Mouse (Mus musculus): ENCODE measurements around the gene Tcf15.

Tcf15 gene

DNA sequence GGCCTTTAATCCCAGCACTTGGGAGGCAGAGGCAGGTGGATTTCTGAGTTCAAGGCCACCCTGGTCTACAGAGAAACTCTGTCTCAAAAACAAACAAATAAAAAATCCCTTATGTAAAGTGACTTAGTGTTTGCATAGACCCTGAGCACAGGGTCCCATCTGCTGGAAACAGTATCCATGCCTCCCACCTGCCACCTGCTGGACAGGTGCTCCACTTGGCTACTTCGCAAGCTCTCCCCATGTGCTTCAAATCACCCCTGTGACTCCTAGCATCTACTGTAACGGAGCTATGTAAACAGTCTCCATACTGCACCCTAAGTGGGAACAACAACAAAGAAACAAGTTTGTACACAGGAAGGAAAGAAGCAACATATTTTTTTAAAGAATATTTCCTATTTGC, 14.8 kb upstream of the Tcf15 start:
- no peak for DNase-seq

DNA sequence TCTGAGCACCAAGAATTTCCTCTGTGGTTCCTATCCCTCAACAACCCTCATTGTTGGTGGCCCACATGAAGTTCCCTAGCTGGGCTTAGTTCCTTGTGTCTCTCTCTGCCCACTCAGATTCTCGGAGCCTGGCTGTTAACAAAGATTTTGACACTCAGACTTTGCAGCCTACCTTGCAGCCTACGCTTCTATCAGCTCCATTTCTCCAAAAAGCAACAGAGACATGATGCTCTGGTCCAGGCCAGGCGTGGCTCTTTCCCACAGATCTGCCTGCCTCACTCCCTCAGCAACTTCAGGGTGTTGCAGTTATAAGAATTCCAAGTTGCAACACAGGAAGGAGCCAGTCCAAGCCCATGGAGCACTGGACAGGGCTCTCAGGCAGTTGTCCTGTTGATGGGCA, 13.6 kb upstream of the Tcf15 start:
- no peak for DNase-seq

DNA sequence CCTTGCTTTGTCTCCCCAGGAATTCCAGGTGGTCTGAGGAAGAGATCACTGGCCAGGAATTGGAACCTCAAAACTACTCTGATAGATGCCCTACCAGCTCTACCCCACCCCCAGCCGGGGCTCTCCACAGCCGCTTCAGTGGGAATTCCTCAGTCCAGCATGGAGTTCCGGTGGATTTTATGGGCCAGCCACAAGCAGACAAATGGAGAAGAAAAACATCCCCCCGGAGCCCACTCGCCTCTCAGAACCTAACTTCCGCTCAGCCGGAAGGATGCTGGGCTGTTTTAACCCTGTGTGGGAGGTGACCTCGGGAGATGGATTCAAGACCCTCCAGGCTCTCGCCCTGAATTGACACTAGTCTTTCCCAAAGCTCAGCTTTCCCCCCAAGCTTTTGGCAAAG, 11.3 kb upstream of the Tcf15 start:
- DNase-seq = no peak

DNA sequence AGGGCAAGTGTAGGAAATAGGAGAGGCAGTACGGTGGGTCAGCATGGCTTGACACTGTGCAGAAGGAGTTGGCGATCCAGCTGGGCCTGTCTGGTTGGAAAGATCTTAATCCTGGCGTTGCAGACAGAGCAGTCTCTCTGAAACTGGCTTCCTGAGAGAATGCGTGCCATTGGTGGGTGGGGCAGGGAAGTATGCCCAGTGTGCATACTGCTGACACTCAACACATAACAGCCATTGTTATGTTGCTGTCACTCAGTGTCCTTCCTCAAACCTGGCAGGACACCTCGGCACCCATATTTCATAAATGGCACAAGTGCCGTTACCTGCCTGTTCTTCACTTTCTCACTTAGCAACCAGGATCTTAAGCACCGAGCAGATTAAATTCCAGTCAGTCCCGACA, 10.7 kb upstream of the Tcf15 start:
- no peak for DNase-seq

DNA sequence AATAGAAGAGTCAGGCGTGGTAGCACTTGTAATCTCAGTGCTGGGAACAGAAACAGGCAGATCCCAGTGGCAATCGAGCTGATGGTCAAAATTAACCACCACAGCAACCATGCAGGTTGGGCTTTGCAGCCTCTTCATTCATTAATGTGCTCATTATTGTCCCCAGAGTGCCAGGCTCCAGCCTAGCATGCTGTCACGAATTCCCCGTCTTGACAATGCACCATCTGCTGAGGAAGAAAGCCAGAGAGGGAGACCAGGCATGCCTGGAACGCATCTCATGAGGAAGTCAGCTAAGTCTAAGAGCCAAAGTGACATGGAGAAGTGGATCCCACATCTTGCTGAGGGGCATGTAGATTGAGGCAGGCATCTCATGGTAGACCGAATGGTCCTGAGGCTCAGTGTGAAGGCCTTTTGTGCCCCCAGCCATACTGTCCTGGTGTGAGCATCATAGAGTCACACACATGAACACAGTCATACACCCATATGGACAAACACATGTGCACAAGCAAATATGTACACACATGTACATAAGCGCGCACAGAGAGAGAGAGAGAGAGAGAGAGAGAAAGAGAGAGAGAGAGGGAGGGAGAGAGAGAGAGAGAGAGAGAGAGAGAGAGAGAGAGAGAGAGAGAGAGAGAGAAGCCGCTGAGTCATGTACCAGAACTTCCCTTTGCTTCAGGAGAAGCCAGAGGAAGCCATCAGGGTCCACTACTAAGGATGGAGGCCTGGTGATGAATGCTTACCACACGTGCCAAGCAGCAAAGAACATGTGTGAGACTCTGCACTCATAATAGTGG, 4.0 kb upstream of the Tcf15 start:
- peak; percentile 9 for DNase-seq

DNA sequence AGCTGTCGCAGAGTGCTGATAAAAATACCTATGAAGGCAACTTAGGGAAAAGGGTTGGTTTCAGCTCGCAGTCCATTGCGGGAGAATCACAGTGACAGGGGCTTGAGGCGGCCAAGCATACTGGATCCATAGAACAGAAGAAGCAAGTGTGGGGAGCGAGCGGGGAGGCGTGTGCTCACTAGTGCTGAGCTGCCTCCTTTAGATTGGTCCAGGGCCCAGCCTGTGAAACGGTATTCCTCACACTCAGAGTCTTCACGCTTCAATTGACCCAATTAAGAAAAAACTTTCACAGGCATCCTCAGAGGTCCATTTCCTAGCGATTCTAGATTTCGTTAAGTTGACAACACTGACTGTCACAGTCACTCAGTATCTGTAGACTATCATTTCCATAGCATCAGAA, 2.4 kb upstream of the Tcf15 start:
- peak; percentile 74 for DNase-seq

DNA sequence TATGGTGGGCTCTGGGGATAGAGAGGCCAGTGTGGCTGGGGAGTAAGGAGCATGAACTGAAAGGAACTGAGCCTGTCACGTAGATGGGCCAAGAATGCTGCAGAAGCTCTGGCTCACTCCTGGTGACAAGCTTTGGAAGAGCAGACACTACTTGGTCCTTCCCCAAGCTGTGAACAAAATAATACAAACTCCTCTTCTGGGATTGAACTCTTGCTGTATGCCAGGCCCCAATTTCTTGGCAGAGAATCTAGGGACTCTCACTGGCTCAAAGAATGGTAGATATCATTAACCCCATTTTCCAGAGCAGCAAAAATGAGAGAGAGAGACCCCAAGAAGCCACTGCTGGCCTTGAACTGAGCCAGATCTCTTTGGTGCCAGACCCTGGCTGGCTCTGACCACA, 1.9 kb upstream of the Tcf15 start:
- peak; percentile 88 for DNase-seq

DNA sequence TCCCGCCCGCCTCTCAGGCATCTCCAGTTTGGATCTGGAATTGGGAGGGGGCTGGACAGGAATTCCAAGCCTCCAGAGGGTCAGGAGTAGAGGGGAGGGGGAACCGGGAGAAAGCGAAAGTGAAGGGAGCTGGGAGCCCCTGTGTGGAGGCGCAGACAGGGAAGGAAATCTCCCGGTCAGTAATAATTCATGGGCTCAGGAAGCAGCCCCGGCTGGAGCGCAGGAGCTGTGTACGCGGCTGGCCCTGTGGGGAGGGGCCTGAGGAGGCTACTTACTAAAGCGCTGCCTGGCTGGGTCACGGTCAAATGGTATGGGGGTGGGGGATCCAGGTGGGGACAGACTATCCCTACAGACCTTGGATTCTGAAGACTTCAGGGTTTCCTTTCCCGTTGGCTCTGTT, 1.3 kb upstream of the Tcf15 start:
- peak; percentile 98 for DNase-seq

DNA sequence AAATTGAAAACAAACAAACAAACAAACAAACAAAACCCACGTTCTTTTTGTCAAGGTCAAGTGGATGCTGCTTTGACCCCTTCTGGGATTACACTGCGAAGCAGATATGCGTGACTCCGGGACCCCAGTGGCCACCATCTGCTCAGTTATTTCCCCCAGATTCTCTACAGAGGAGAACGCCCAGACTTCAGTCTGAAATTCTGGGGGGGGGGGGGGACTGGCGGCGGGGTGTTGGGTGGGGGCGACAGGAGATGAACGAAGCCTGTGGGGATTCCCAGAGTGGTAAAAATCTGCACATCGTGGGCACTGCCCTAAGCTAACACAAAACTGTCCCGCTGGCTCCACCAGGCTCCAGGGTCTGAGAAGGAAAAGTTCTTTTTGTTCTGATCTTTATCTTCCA, 790 bp upstream of the Tcf15 start:
- DNase-seq = peak; percentile 90

DNA sequence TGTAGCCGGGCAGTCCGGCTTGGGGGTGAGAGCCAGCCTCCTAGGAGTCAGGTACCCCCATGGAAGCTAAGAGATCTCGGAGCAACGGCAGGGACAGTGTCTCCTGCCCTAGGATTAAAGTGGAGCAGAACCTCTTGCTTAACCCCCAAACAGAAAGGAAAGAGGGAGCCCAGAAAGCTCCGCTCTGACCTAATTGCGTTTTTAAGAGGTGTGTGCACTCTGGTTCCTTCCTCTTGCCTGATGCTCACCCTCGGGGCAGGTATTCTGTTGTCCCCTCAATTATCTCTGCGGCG, 743 bp downstream of the Tcf15 start:
- peak; percentile 89 for DNase-seq

DNA sequence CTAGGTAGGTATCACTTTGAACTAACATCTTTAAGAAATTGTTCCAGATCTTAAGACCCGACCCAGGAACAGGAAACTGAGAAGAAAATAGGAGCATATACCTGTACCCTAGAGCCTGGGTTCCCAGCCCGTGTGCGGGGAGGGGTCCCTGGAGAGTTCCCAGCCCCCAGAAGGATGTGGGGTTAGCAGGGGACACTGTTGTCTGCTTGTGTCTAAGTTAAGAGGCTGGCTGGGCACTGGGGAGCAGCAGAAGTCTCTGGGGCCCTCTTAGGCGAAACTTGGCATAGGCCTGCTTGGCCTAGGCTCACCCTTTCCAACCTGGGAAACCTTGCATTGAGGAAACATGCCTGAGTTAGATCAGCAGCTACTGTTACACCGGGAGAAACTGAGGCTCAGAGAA, 1.1 kb downstream of the Tcf15 start:
- peak; percentile 91 for DNase-seq

DNA sequence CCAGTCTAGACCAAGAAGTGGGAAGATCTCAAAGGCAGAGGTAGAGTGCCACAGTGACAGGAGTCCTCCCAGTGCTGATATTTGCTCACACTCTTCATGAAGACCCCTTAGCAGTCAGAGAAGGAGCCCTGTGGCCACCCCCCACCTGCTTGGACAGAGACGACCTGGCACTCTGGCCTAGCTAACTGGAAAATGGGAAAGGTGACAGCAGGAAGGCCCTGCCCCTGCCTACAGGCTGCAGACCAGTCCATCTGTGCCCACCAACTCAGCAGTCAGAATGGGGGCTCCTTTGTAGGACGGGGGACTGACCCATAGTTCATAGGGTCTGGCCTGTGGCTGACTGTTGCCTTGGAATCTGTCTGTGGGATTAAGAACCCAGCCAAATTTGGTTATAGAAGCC, 2.4 kb downstream of the Tcf15 start:
- DNase-seq = peak; percentile 91

DNA sequence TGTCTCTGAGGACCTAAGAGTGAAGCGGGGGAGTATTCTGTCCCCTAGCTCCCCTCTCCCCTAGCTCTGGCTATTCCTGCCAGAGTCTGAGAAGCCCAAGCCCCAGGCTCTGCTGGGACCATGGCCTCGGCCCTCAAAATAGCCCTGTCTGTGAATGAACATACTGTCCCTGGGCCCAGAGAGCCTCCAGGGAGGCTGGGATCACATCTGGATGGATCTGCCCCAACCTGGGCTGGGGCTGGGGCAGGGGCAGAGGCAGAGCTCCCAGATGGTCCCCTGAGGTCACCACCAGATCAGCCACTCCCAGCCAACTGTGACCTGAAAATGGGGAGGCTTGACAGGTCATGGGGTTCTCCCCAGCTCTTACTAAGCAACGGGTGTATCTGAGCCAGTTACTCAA, 3.7 kb downstream of the Tcf15 start:
- DNase-seq = peak; percentile 97

DNA sequence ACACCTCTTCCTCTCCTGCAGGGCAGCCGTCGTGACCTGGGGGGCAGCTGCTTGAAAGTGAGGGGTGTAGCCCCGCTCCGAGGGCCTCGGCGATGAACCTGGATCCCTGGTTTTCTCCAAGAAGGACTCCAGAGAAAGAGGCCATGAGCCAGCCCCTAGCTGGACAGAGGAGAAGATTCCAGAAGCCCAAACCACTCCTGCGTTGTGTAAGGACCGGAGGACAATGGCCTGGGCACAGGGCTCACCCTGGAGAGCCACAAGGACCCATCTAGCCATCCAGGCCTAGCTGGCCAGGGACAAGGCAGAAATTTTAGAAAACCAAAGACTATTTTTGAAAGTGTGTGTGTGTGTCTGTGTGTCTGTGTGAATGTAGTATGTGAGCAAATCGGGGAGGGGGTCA, 5.3 kb downstream of the Tcf15 start:
- DNase-seq = peak; percentile 90

DNA sequence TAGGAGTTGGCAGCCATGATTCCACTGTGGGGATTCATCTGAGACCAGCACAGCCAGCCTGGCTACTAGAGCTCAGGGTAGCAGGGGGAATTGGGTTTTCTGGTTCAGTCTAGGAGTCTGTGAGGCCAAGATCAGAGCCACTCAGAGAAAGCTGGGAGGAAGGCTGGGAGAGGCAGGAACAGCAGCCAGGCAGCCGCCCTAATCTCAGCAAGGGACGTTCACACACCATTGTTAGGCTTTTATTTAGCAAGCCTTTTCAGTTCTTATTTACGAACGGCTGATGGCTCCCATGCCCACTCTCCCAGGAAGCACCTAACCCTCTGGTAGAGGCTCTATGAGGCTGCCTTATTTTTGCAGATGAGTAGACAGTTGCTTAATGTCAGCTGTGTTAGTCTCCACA, 6.5 kb downstream of the Tcf15 start:
- DNase-seq = peak; percentile 90

DNA sequence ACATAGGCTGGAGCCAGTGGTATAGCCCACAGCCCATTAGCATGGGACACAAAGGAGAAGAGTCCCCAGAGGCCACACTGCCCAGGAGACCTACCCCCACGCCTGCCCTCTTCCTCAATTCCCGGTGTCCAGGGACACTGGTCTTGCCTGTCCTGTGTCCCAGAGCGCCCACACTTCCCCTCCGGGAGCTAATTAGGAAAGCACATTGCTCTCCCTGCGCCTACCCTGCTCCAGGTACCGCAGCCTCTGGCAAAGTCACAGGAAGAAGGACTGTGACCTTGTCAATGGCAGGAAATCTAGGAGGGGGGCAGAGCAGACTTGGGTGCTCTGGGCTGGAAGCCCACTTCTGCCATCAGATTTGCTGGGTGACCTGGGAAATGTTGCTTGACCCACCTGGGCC, 7.0 kb downstream of the Tcf15 start:
- peak; percentile 99 for DNase-seq

DNA sequence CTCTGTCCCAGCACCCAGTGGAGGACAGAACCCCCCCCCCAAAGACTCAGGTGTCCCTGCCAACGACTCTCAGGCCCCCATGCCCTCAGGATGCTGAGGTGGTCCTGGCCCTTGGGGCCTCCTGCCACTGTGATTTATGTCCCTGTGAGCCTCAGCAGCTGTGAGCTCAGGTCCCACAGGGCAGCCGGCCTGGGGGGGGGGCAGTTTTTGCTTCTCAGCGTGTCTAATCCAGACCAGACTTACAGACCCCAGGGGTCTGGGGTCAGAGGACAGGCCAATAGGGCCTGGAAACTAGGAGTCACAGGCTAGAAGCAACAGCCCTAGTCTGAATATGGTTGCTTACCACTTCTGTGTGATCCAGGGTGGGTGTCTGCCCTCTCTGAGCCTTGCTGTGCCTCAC, 10.0 kb downstream of the Tcf15 start:
- peak; percentile 87 for DNase-seq

DNA sequence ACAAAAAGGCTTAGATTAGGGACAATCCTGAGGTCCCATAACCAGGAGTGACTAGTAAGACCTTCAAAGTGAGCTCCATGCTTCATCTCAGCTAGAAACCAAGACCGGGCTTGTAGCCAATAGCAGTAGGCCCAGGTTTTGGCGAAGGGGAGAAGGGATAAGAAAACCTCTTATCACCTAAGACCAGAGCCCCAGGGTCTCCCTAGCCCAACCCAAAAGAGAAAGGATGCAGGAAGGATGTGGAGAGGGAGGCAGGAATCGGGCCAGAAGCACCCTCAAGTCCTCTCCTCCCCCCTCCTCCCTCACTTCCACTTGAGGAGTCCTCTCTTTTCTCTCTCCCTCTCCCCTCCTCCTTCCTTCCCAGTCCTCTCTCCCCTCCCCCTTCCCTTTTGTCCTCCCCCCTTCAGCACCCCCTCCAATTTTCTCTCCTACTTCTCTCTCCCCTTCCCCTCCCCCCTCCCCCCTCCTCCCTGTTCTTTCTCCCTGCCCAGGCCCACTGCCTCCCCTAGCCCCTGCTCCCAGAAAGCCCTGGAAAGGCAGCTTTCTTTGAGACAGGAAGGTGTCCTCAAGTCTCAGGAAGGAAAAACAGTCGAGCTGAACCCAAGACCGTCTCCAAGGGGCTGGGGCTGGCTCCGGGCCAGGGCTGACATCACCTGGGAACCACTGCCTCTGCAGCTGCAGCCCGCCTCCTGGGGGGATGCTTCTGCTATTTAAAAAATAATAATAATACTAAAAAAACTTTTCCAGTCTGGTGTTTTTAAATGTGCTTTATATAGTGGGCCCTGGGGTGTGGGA, 12.2 kb downstream of the Tcf15 start:
- DNase-seq = peak; percentile 98

DNA sequence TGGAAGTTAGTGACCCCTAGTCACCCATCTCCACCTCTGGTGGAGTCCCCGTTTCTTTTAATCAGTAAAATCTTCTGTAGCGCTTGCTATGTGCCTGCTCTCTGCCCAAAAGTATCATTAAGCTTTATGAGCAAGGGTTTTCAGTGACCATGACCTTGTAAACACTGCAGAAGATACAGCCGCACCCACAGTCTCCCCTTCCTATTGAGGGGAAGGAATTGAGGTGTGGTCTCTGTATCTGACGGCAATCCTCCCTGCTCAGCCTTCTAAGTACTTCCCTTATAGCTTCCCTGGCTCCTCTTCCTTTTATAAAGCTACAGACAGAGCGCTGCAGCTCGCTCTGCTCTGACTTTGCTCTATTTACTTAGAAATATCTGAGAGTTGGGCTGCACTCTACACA, 13.1 kb downstream of the Tcf15 start:
- peak; percentile 83 for DNase-seq

DNA sequence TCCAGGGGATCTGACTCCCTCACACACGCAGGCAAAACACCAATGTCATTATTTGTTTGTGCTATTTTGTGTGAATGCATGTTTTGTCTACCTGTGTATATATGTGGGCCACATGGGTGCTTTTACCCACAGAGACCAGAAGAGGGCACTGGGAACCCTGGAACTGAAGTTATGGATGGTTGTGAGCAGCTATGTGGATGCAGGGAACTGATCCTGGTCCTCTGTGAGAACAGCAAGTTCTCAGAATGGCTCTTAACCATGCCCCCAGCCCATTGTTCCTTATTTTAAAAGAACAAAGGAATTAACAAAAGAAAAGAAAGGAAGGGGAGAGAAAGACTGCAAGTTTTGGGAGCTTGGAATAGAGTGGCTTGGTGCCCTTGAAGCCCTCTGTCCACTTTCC, 16.1 kb downstream of the Tcf15 start:
- peak; percentile 21 for DNase-seq

DNA sequence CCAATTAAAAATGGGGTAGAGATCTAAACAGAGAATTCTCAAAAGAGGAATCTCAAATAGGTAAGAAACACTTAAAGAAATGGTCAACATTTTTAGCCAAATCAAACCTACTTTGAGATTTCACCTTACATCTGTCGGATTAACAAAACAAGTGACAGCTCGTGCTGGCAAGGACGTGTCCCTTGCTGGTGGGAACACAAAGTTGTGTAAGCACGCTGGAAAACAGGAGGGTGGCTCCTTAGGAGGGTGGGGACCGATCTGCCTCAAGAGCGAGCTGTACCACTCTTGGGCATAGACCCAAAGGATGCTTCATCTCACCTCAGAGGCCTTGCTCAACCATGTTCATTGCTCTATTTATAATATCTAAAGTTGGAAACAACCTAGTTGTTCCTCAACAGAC, 22.9 kb downstream of the Tcf15 start:
- DNase-seq = peak; percentile 57

DNA sequence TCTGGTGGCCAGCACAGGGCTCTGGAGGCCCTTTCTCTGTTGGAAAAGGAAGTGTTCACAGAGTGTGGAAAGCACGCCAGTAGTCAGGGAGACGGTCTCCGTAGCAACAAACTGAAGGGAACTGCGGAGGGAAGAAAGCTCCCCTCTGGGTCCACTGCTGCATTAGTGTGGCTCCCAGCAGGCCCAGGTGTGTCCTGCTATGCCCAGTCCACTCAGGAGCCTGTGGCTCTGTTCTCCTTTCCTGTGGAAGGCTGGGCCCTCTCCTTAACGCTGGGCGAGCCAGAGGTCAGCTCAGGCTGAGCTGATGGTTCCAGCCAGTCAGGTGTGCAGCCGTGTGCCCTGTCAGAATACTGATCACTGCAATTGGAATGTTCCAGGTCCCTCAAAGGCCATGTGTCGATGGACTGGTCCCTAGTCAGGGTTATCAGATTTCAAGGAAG, 24.5 kb downstream of the Tcf15 start:
- peak; percentile 98 for DNase-seq

DNA sequence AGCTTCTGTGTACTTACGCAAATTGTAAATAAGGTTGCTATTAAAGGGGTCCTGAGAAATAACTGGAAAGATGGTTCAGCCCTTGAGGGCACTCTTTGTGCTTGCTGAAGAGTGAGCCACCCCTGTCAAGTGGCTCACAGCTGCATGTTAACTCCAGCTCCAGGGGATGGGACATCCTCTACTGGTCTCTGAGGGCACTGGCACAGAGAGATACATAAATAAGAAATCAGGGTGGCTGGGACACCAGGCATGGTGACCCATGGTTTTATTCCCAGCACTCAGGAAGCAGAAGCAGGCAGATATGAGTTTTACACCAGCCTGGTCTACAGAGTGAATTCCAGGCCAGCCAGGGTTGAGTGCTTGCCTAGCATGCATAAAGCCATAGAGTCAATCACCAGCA, 26.0 kb downstream of the Tcf15 start:
- peak; percentile 75 for DNase-seq

DNA sequence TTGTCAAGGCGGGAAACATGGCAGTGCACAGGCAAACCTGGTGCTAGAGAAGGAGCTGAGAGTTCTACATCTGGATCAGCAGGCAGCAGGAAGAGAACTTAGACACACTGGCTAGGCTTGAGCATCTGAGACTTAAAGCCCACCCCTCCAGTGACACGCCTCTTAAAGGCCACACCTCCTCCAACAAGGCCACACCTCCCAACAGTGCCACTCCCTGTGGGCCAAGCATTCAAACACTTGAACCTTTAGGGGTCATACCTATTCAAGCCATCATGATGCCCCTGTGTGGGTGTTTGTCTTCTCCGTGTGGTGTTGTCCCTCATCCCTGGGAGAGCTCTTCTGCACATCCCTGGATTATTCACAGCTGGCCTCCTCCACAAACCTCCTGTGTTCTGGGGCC, 31.5 kb downstream of the Tcf15 start:
- DNase-seq = peak; percentile 85

DNA sequence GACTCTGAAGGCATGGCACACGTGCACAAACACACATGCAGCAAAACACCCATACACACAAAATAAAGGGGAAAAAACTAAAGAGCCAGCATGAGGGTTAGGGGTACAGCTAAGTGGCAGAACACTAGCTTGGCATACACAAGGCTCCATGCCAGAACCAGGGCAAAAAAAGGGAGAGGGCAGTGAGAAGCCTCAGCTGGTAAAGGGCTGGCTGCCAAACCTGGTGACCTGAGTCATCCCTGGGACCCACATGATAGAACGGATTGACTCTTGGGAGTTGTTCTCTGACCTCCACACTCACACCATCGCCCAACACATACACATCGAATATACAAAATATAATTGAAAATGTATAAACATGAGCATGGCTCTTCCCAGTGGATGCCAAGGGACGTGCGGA, 33.3 kb downstream of the Tcf15 start:
- DNase-seq = no peak

Data from heart, adult 11 months (tissue).